Mouse (Mus musculus): ENCODE results near the gene Rbpms2.
"Not testable (repeated sequence)": the region's sequence is repeated elsewhere in the genome, so short reads cannot be mapped to it uniquely, and the experiment has no call there.

Gene Rbpms2

GRCm38 (mm10) chr9:65651957-65652356 lies 22.5 kb downstream of the Rbpms2 start:
- in situ Hi-C loops (cut with MboI; ENCODE audit: low sequenced_read_pairs): not testable (repeated sequence)

GRCm38 (mm10) chr9:65653741-65654140 lies 24.3 kb downstream of the Rbpms2 start:
- in situ Hi-C loops (cut with MboI; ENCODE audit: low sequenced_read_pairs): no loop called here

- in situ Hi-C loops (cut with MboI; ENCODE audit: low sequenced_read_pairs): no loop called here
Measured at GRCm38 (mm10) chr9:65654700-65655237, 25.3 kb downstream of the Rbpms2 start.

DNA sequence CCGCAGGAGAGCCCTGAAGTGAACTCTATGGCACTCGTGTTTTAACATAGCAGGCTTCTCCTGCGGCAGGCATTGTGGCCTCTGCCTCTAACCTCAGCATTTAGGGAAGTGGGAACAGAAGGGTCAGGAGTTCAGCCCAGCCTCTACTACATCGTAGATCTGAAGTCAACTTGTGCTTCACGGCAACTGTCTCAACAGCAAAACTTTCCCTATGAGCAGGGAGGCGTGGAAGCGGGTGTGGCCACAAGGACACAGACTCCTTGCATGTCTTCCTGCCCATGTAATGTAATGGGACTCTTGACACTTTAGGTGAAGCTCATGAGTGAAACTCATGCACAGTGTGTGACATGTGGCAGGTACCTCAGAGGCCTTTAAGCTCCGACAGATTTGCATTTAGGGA lies 26.1 kb downstream of the Rbpms2 start:
- in situ Hi-C loops (cut with MboI; ENCODE audit: low sequenced_read_pairs): no loop called here

DNA sequence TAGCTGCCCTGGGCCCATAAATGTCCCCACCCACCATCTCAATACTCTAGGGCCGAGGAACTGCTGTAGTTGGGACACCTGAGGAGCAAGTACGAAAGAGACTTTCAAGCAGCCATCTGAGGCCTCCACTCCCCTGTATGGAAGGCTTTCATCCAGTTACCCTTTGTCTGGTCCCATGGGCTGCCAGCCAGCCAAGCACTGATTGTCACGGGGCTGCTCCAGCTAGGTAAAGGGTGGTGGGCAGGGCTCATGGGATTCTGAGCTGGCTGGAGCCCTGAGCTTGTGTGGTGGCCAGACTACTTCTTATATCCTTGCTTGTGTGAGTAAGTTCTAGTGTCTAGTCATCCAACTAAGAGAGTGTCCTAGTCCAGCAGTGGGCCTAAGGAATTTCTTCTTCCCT lies 27.8 kb downstream of the Rbpms2 start:
- in situ Hi-C loops (cut with MboI; ENCODE audit: low sequenced_read_pairs): no loop called here

DNA sequence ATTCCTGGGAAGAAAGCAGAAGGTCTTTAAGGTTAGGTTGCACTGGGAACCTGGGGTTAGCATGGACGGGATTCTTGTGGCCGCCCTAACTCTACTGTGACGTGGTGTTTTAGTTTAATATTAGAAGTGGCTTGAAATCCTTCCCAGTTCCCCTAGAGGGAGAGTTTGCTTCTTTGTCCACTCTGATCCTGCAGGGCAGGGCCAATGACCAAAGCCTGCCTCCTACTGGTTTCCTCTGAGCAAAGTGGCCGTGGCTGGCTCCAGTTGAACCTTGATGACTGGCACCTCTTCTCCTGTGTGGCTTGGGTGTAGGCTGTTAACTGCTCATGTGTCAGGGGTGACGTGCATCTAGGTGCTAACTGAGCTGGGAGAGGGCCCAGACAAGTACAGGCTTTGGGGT lies 31.6 kb downstream of the Rbpms2 start:
- in situ Hi-C loops (cut with MboI; ENCODE audit: low sequenced_read_pairs): loop anchor here (5.0 kb wide), 1 partner anchor 54 kb away; no protein-coding TSS in a partner anchor

- in situ Hi-C loops (cut with MboI; ENCODE audit: low sequenced_read_pairs): loop anchor here (5.0 kb wide), 1 partner anchor 54 kb away; no protein-coding TSS in a partner anchor
Measured at GRCm38 (mm10) chr9:65661493-65661892, 32.0 kb downstream of the Rbpms2 start.

- in situ Hi-C loops (cut with MboI; ENCODE audit: low sequenced_read_pairs): loop anchor here (5.0 kb wide), 1 partner anchor 57 kb away; no protein-coding TSS in a partner anchor
Measured at GRCm38 (mm10) chr9:65664163-65664562, 34.7 kb downstream of the Rbpms2 start.

- in situ Hi-C loops (cut with MboI; ENCODE audit: low sequenced_read_pairs): no loop called here
Measured at GRCm38 (mm10) chr9:65666042-65666441, 36.6 kb downstream of the Rbpms2 start.

- in situ Hi-C loops (cut with MboI; ENCODE audit: low sequenced_read_pairs): no loop called here
Measured at GRCm38 (mm10) chr9:65667701-65668100, 38.3 kb downstream of the Rbpms2 start, which contains the start of gene Oaz2. Oaz2 (plus strand) TSS chr9:65668001.

DNA sequence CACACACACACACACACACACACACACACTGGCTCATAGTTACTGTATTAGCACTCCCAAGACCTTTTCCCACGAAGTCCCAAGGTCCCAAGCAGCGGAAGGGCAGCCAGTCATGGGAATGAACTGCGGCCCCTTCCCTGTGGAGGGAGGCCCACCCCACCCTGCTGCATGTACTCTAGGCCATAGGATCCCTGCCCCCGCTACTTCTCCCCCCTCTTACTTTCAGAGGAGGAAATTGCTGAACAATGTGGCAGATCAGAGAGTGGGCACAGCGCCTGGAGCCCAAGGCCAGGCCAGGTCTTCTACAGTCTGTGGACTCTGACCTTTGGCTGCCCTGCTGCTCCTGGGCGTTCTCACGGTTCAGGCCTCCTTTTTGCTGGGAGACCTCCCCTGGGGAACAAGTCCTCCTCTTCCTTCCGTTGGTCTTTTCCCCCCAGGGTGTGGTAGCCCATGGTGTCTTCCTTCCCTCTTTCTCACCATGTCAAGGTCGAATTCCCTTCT lies 42.0 kb downstream of the Rbpms2 start:
- in situ Hi-C loops (cut with MboI; ENCODE audit: low sequenced_read_pairs): no loop called here

- in situ Hi-C loops (cut with MboI; ENCODE audit: low sequenced_read_pairs): no loop called here
Measured at GRCm38 (mm10) chr9:65672996-65673395, 43.5 kb downstream of the Rbpms2 start.

DNA sequence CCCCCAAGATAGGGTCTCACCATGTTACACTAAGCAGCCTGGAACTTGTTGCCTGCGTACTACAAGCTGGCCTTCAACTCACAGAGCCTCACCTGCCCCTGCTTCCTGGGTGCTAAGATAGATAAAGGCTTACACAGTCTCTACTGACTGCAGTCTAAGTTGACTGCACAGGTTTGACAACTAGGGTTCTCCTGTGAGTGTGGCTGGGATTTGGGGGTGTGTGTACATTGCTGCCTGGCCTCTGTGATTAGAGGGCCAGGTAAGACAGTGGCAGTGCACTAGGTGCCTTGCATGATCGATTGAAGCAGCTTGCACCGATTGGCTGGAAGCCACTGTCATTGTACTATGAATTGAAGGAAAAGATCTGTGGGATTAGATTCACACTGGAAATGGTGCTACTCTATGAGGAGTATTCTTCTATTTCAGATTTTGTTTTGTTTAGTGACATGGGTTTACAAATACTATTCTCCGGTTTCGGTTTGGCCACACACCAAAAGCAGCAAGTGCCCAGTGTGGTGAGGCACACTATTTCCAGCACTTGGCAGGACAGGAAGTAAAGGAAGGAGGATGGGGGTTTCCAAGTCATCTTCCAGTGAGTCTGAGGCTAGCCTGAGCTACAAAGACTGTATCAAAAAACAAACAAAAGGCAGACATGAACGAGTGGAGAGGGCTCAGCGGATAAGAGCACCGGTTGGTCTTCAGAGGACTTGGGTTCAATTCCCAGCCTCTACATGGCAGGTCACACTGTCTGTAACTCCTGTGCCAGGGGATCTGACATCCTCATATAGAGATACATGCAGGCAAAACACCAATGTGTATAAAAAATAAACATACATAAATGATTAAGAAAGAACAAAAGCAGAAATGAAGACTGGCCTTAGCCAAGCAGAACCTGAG lies 46.3 kb downstream of the Rbpms2 start:
- in situ Hi-C loops (cut with MboI; ENCODE audit: low sequenced_read_pairs): no loop called here

GRCm38 (mm10) chr9:65676358-65677118 lies 47.1 kb downstream of the Rbpms2 start:
- in situ Hi-C loops (cut with MboI; ENCODE audit: low sequenced_read_pairs): no loop called here

GRCm38 (mm10) chr9:65677119-65677462 lies 47.6 kb downstream of the Rbpms2 start:
- in situ Hi-C loops (cut with MboI; ENCODE audit: low sequenced_read_pairs): no loop called here

GRCm38 (mm10) chr9:65679181-65679761 lies 49.8 kb downstream of the Rbpms2 start:
- in situ Hi-C loops (cut with MboI; ENCODE audit: low sequenced_read_pairs): no loop called here

DNA sequence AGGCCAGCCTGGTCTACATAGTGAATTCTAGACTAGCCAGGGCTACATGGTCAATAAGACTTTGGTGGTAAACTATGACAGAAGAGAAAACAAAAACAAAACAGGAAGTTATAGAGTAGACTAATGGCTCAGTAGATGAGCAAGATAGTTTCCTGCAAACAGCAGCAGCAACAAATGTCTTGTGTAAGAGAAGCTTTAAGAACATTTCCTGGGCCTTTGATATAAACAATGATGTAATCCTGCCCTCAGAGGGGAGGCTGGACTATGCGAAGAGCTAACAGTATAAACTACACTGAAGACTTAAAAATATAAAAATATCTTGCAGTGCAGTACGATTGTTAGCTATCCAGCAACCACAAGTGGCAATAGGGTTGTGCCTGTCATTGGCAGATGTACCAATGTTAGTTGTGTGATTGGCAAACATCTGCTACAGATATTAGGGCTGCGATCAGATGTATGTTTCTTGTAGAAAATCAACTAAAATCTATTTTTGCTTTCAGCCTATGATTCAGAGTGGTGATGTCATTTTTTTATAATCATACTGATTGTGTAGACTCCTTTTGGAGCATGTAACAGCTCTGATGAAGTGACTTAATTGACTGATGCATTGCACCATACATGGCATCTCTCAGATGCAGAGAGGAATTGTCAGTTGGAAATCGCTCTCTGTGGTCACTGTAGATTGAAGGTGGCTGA lies 51.6 kb downstream of the Rbpms2 start:
- in situ Hi-C loops (cut with MboI; ENCODE audit: low sequenced_read_pairs): no loop called here

- in situ Hi-C loops (cut with MboI; ENCODE audit: low sequenced_read_pairs): no loop called here
Measured at GRCm38 (mm10) chr9:65681634-65681940, 52.1 kb downstream of the Rbpms2 start.

GRCm38 (mm10) chr9:65682183-65682582 lies 52.7 kb downstream of the Rbpms2 start:
- in situ Hi-C loops (cut with MboI; ENCODE audit: low sequenced_read_pairs): no loop called here

GRCm38 (mm10) chr9:65682994-65683393 lies 53.5 kb downstream of the Rbpms2 start:
- in situ Hi-C loops (cut with MboI; ENCODE audit: low sequenced_read_pairs): no loop called here

- in situ Hi-C loops (cut with MboI; ENCODE audit: low sequenced_read_pairs): no loop called here
Measured at GRCm38 (mm10) chr9:65684704-65685103, 55.3 kb downstream of the Rbpms2 start.

Data from CH12F3 (cell line).